Mouse (Mus musculus) midbrain, embryonic 10.5 days (tissue): ENCODE measurements around the gene Hist1h4n. TPM values are rescaled to one million over a fixed set of nuclear protein-coding genes. Genes with fewer than 3 reads are reported as not detected.
"Not testable (repeated sequence)": the region's sequence is repeated elsewhere in the genome, so short reads cannot be mapped to it uniquely, and the experiment has no call there.

ENCODE experiments used
- DNase-seq: peaks from one replicate; pipeline ENCODE4 v3.0.0-alpha.2; 2017; ENCODE audit warnings: low spot score
- H3K27ac ChIP-seq: fragments of 300-500 bp; sonication (generic); replicated peaks from 2 replicates; pipeline ENCODE4 v1.5.1; 2016; ENCODE audit warnings: mild to moderate bottlenecking
- H3K27me3 ChIP-seq: fragments of 300-500 bp; sonication (generic); 2 replicates; pipeline ENCODE4 v1.6.1; 2016; ENCODE audit warnings: low read depth, mild to moderate bottlenecking; ENCODE audit not compliant: poor library complexity, severe bottlenecking
- H3K36me3 ChIP-seq: fragments of 300-500 bp; sonication (generic); 2 replicates; pipeline ENCODE4 v1.6.1; 2016; ENCODE audit warnings: mild to moderate bottlenecking, moderate library complexity
- H3K4me1 ChIP-seq: fragments of 300-500 bp; sonication (generic); 2 replicates; pipeline ENCODE4 v1.6.1; 2016
- H3K4me3 ChIP-seq: fragments of 300-500 bp; sonication (generic); 2 replicates; pipeline ENCODE4 v1.5.1; 2016; ENCODE audit warnings: mild to moderate bottlenecking, moderate library complexity
- H3K9me3 ChIP-seq: fragments of 300-500 bp; sonication (generic); replicated peaks from 2 replicates; pipeline ENCODE4 v1.6.1; 2016; ENCODE audit warnings: mild to moderate bottlenecking
- WGBS: fragments of 180-500 bp; shearing (Covaris S2); methylation state at CpG from one replicate; pipeline ENCODE4 v1.1.7; 2016; 5-methylcytosine and 5-hydroxymethylcytosine counted together
- polyA plus RNA-seq: library from polyadenylated mRNA; unstranded; fragments of >200 nt; fragmentation: Nextera tagmentation; extraction: Ambion mirVana; gene quantifications from 2 replicates; pipeline ENCODE4 v1.2.1, GENCODE M21; 2016

Gene Hist1h4n
- polyA plus RNA-seq, 1 experiment from 2014 or later = 10.8 TPM

- Histone ChIP-seq H3K9me3 (no peaks in the 10 kb centered on the region), H3K4me3 (peak overlapping the region; percentile 20; the same call in 1 of the 2 replicates), H3K4me1 (0 out of 2 replicates have a peak, but pooled peaks cover 4% of the 10 kb centered on the region), H3K27me3 (no peaks in the 10 kb centered on the region), H3K36me3 (peaks cover 4% of the 10 kb centered on the region; the same call in 1 of the 2 replicates), H3K27ac (peak overlapping the region; percentile 63)
- 89% methylated on average over 10 of the region's 10 CpGs for WGBS
- DNase-seq = peak; percentile 14
Observed at GRCm38 (mm10) chr13:21830344-21830743, 1.7 kb downstream of the Hist1h4n start.

GRCm38 (mm10) chr13:21828511-21828910, 3.5 kb downstream of the Hist1h4n start:
- peak overlapping the region; percentile 49; the same call in 1 of the 2 replicates for H3K27ac ChIP-seq
- DNase-seq = no peak
- peaks cover 4% of the 10 kb centered on the region; the same call in 1 of the 2 replicates for H3K36me3 ChIP-seq
- H3K27me3 ChIP-seq = no peaks in the 10 kb centered on the region
- H3K9me3 ChIP-seq = no peaks in the 10 kb centered on the region
- 0 out of 2 replicates have a peak, but pooled peaks cover 4% of the 10 kb centered on the region for H3K4me1 ChIP-seq
- 89% methylated on average over 3 of the region's 3 CpGs for WGBS
- H3K4me3 ChIP-seq = no peak overlapping the region

- not testable (repeated sequence) for H3K9me3 ChIP-seq, DNase-seq, H3K27me3 ChIP-seq, H3K4me3 ChIP-seq, H3K4me1 ChIP-seq, H3K27ac ChIP-seq, H3K36me3 ChIP-seq
- 76% methylated on average over 7 of the region's 16 CpGs for WGBS
Observed at GRCm38 (mm10) chr13:21820082-21820890, 11.7 kb downstream of the Hist1h4n start.

GRCm38 (mm10) chr13:21812092-21812491, 19.9 kb downstream of the Hist1h4n start:
- Histone ChIP-seq H3K27ac (peak overlapping the region; percentile 71), H3K4me3 (peak overlapping the region; percentile 40)
- not testable (repeated sequence) for DNase-seq, H3K27me3 ChIP-seq, H3K36me3 ChIP-seq, H3K9me3 ChIP-seq, H3K4me1 ChIP-seq
- WGBS = under 1% methylated on average over 14 of the region's 14 CpGs

- not testable (repeated sequence) for H3K9me3 ChIP-seq, DNase-seq, H3K27me3 ChIP-seq, H3K36me3 ChIP-seq, H3K4me1 ChIP-seq
- H3K4me3 ChIP-seq = peak within 1 kb of the TSS; percentile 40
- no CpG with 5 or more reads among the region's 24 CpGs for WGBS
- peak within 1 kb of the TSS; percentile 71 for H3K27ac ChIP-seq
Observed at GRCm38 (mm10) chr13:21811539-21811938, 20.5 kb downstream of the Hist1h4n start, which contains the start of gene Hist1h4m. Gene Hist1h4m (plus strand): TSS chr13:21811746.

GRCm38 (mm10) chr13:21811074-21811473, 20.9 kb downstream of the Hist1h4n start:
- not testable (repeated sequence) for H3K27ac ChIP-seq, H3K27me3 ChIP-seq, H3K9me3 ChIP-seq, DNase-seq, H3K4me1 ChIP-seq, H3K36me3 ChIP-seq, H3K4me3 ChIP-seq
- WGBS = no CpG with 5 or more reads among the region's 8 CpGs

- not testable (repeated sequence) for H3K9me3 ChIP-seq, H3K27me3 ChIP-seq, H3K27ac ChIP-seq, H3K4me1 ChIP-seq, DNase-seq, H3K36me3 ChIP-seq, H3K4me3 ChIP-seq
- WGBS = no CpG with 5 or more reads among the region's 23 CpGs
Observed at GRCm38 (mm10) chr13:21810073-21810472, 21.9 kb downstream of the Hist1h4n start, which contains the start of the genes Hist1h2bq and Hist1h2ao. Gene Hist1h2bq (minus strand): TSS chr13:21810197. Gene Hist1h2ao (plus strand): TSS chr13:21810465.

GRCm38 (mm10) chr13:21803058-21803457, 28.9 kb downstream of the Hist1h4n start:
- H3K36me3 ChIP-seq, H3K4me1 ChIP-seq: not testable (repeated sequence)
- no CpG with 5 or more reads among the region's 4 CpGs for WGBS

GRCm38 (mm10) chr13:21797163-21797562, 34.8 kb downstream of the Hist1h4n start:
- H3K9me3 ChIP-seq, DNase-seq, H3K27me3 ChIP-seq, H3K27ac ChIP-seq, H3K4me1 ChIP-seq, H3K4me3 ChIP-seq, H3K36me3 ChIP-seq: not testable (repeated sequence)

More at GRCm38 (mm10) chr13:21803058-21803457, 28.9 kb downstream of the Hist1h4n start:
- H3K4me3 ChIP-seq, H3K9me3 ChIP-seq, DNase-seq, H3K27me3 ChIP-seq, H3K27ac ChIP-seq: not testable (repeated sequence)

- no peaks in the 10 kb centered on the region for H3K27me3 ChIP-seq
- H3K4me3 ChIP-seq = no peak overlapping the region
- H3K36me3 ChIP-seq = no peaks in the 10 kb centered on the region
- H3K4me1 ChIP-seq = peaks cover 9% of the 10 kb centered on the region
- H3K9me3 ChIP-seq = no peaks in the 10 kb centered on the region
- no peak for DNase-seq
- WGBS = 89% methylated on average over 7 of the region's 7 CpGs
- H3K27ac ChIP-seq = no peak overlapping the region
Observed at GRCm38 (mm10) chr13:21795584-21795983, 36.4 kb downstream of the Hist1h4n start.

- peak; percentile 50 for DNase-seq
- Histone ChIP-seq H3K27me3 (no peaks in the 10 kb centered on the region), H3K4me3 (peak overlapping the region; percentile 38), H3K9me3 (no peaks in the 10 kb centered on the region), H3K27ac (peak overlapping the region; percentile 85), H3K4me1 (peaks cover 39% of the 10 kb centered on the region), H3K36me3 (no peaks in the 10 kb centered on the region)
- WGBS = 7% methylated on average over 18 of the region's 18 CpGs
Observed at GRCm38 (mm10) chr13:21790601-21791283, 41.3 kb downstream of the Hist1h4n start.

- Histone ChIP-seq H3K36me3 (no peaks in the 10 kb centered on the region), H3K9me3 (no peaks in the 10 kb centered on the region), H3K4me3 (no peak overlapping the region), H3K4me1 (peaks cover 46% of the 10 kb centered on the region), H3K27ac (peak overlapping the region; percentile 87; the same call in 1 of the 2 replicates), H3K27me3 (no peaks in the 10 kb centered on the region)
- DNase-seq = no peak
- 69% methylated on average over 6 of the region's 6 CpGs for WGBS
Observed at GRCm38 (mm10) chr13:21789925-21790324, 42.1 kb downstream of the Hist1h4n start.
